ENCODE assay signal across 20 mouse cellular contexts in genomic region chr2:11406103-11406615, GRCm38 (mm10).
"Had no signal": no experiment of that assay in that cellular context is flagged by ENCODE, and none has a peak within 500 bp of the region (broad histone marks: within the 10 kb centered on the region; RNA-seq: fewer than 3 reads in every experiment).

No protein-coding gene starts in this region.

- H3K27me3 ChIP-seq: intestine, embryonic 15.5 days; kidney, embryonic 15.5 days; limb, embryonic 12.5 days; limb, embryonic 15.5 days; midbrain, embryonic 13.5 days; neural tube, embryonic 13.5 days had no signal

- H3K9me3 ChIP-seq: intestine, embryonic 15.5 days; kidney, embryonic 15.5 days; limb, embryonic 12.5 days; limb, embryonic 15.5 days; midbrain, embryonic 13.5 days; neural tube, embryonic 13.5 days had no signal

- DNase-seq: kidney, adult 11 months; kidney, adult 8-10 months; kidney, postnatal 10 days; kidney, postnatal 4 days; left cerebral cortex, postnatal 4 days; lung, embryonic 14.5 days; thymus, adult 2 months; thymus, postnatal 14 days; thymus, postnatal 4 days had no signal

- ATAC-seq: intestine, embryonic 15.5 days; lung, postnatal 0 days; midbrain, embryonic 13.5 days; midbrain, embryonic 16.5 days had no signal

- H3K4me2 ChIP-seq: intestine, embryonic 15.5 days; kidney, embryonic 15.5 days; limb, embryonic 12.5 days; limb, embryonic 15.5 days; lung, embryonic 14.5 days; midbrain, embryonic 13.5 days; neural tube, embryonic 13.5 days had no signal

- H3K9ac ChIP-seq: intestine, embryonic 15.5 days; kidney, embryonic 15.5 days; limb, embryonic 12.5 days; limb, embryonic 15.5 days; lung, embryonic 14.5 days; midbrain, embryonic 13.5 days; neural tube, embryonic 13.5 days had no signal

- H3K4me3 ChIP-seq: intestine, embryonic 15.5 days; kidney, embryonic 15.5 days; limb, embryonic 12.5 days; limb, embryonic 15.5 days; midbrain, embryonic 13.5 days; myocyte; neural tube, embryonic 13.5 days had no signal

- H3K27ac ChIP-seq: intestine, embryonic 15.5 days; kidney, embryonic 15.5 days; limb, embryonic 12.5 days; limb, embryonic 15.5 days; macrophage; midbrain, embryonic 13.5 days; neural tube, embryonic 13.5 days; stomach, postnatal 0 days had no signal

- H3K4me1 ChIP-seq: intestine, embryonic 15.5 days; kidney, embryonic 15.5 days; limb, embryonic 12.5 days; limb, embryonic 15.5 days; midbrain, embryonic 13.5 days; neural tube, embryonic 13.5 days had no signal

- H3K36me3 ChIP-seq: intestine, embryonic 15.5 days; kidney, embryonic 15.5 days; limb, embryonic 12.5 days; limb, embryonic 15.5 days; midbrain, embryonic 13.5 days; neural tube, embryonic 13.5 days had no signal
